Mouse (Mus musculus): Measurements from ENCODE around the gene Akap6.

DNA sequence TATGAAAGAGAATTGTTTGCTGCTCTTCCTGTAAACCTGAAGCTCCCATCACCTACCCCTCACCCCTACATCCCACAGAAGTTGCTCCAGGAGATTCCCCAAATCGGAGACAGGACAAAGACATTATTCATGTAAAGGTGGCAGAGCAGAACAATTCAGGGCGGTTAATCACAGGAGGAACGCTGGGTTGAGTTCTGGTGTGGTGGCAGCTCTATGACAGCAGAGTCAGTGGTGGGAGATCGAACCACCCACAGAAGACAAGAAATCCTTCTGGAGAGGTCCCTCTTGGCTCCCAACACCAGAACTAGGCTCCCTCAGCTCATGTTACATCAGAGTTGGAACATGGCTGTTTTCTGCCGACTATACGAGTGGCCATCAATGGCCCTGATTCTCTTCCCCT is 27.2 kb upstream of the Akap6 start:
- no peak for TF ChIP-seq CTCF (IDR thresholded peaks at IDR 0.05; ENCODE audit: borderline replicate concordance, extremely low read depth, insufficient read depth, insufficient read length)
- TF ChIP-seq POLR2A (IDR thresholded peaks at IDR 0.05; ENCODE audit: borderline replicate concordance, extremely low read depth, insufficient read depth, insufficient read length, poor library complexity, severe bottlenecking) = no peak
